In the genomic region with DNA sequence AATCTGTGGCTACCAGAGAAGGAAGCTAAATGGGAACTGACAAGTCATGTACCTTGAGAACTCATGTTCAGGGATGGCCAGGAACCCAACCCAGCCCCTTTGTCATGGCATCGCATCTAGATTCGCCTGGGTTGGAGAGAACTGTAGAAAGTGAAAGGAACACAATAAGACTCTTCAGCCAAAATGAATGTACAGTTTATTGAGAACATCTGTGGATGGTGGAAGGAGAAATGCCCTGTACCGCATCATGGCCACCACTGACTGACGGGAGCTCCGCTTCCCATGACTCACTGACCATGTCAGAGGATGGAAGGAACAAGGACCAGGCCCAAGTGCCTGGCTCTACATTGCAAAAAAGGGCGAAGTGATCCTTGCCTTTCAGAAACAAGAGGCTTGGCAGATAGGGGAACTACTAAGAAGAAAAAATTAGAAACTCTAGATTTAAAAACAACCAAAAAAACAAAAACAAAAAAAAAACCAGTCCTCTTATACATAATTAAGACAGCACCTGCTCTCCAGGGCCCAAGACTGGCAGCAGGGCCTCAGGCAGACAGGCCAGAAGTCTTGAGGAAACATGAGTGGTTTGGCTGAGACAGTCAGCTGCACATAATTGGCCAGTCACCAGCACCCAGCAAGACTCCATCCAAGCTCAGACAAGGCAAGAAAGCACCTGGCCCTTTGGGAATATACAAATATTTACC, we compare ENCODE assay signal across 10 mouse cellular contexts. TPM values are rescaled to one million over a fixed set of nuclear protein-coding genes. Genes with fewer than 3 reads are reported as not detected.
DNase-seq lines count a peak whose midpoint lies in the region; ATAC-seq and TF ChIP-seq lines count a peak whose summit lies in the region.
"Had no signal": no experiment of that assay in that cellular context is flagged by ENCODE, and none has a peak within 500 bp of the region (broad histone marks: within the 10 kb centered on the region; RNA-seq: fewer than 3 reads in every experiment).

No protein-coding gene starts in this region.

- H3ac ChIP-seq in myocyte (ENCODE audit: control insufficient read depth, insufficient read length) = no peak overlapping the region

- H3K79me2 ChIP-seq in myocyte (ENCODE audit: control insufficient read depth, insufficient read depth) = peaks cover 30% of the 10 kb centered on the region

- peak; percentile 16 for DNase-seq in forebrain, embryonic 14.5 days (ENCODE audit: low spot score)
- DNase-seq in lung, postnatal 36 days = peak; percentile 39
- DNase-seq in lung, postnatal 10 days = no peak
- peak; percentile 59 for DNase-seq in brain, adult 2 months (ENCODE audit: low read depth, low spot score)
- DNase-seq in natural killer cell, adult 2 months (ENCODE audit: low spot score in 2 of 2) = no peak
- no peak for DNase-seq in spleen, adult 18-20 months
- DNase-seq: gastrocnemius, postnatal 14 days had no signal

- peaks cover 8% of the 10 kb centered on the region for H3K4me1 ChIP-seq in forebrain, embryonic 14.5 days (ENCODE audit: control insufficient read depth, insufficient read depth, low read length)
- peaks cover 20% of the 10 kb centered on the region for H3K4me1 ChIP-seq in forebrain, embryonic 16.5 days (replicated peaks; ENCODE audit: control insufficient read depth, insufficient read depth, low read length)

- WGBS in forebrain, embryonic 14.5 days = 73% methylated on average over 6 of the region's 6 CpGs
- 70% methylated on average over 6 of the region's 6 CpGs for WGBS in forebrain, embryonic 16.5 days

- peaks cover 62% of the 10 kb centered on the region for H3K36me3 ChIP-seq in forebrain, embryonic 14.5 days (ENCODE audit: control insufficient read depth, insufficient read depth, low read length)
- peaks cover 33% of the 10 kb centered on the region for H3K36me3 ChIP-seq in forebrain, embryonic 16.5 days (ENCODE audit: control insufficient read depth, insufficient read depth)
- peaks cover 55% of the 10 kb centered on the region for H3K36me3 ChIP-seq in myocyte (ENCODE audit: control insufficient read depth, insufficient read depth)

- no peak overlapping the region for H3K4me2 ChIP-seq in forebrain, embryonic 14.5 days (ENCODE audit: low read length)
- no peak overlapping the region for H3K4me2 ChIP-seq in forebrain, embryonic 16.5 days (ENCODE audit: low read length)
- H3K4me2 ChIP-seq in myocyte (ENCODE audit: low read depth) = no peak overlapping the region

- H3K9me3 ChIP-seq in forebrain, embryonic 14.5 days (replicated peaks; ENCODE audit: control insufficient read depth, low read length) = no peaks in the 10 kb centered on the region
- no peaks in the 10 kb centered on the region for H3K9me3 ChIP-seq in forebrain, embryonic 16.5 days (ENCODE audit: control insufficient read depth, low read length)

- no peak overlapping the region for H3K4me3 ChIP-seq in forebrain, embryonic 14.5 days (ENCODE audit: low read depth, low read length)
- H3K4me3 ChIP-seq in forebrain, embryonic 16.5 days (replicated peaks; ENCODE audit: low read length) = no peak overlapping the region
- no peak overlapping the region for H3K4me3 ChIP-seq in myocyte

- H3K9ac ChIP-seq in forebrain, embryonic 14.5 days (ENCODE audit: low read length) = no peak overlapping the region
- no peak overlapping the region for H3K9ac ChIP-seq in forebrain, embryonic 16.5 days (replicated peaks; ENCODE audit: low read depth, low read length)

- peak overlapping the region; percentile 39 for H3K27ac ChIP-seq in forebrain, embryonic 14.5 days (ENCODE audit: low read depth, low read length)
- no peak overlapping the region for H3K27ac ChIP-seq in forebrain, embryonic 16.5 days (ENCODE audit: low read length)

- H3K27me3 ChIP-seq in forebrain, embryonic 14.5 days (replicated peaks; ENCODE audit: control insufficient read depth, insufficient read depth, low read length) = no peaks in the 10 kb centered on the region
- no peaks in the 10 kb centered on the region for H3K27me3 ChIP-seq in forebrain, embryonic 16.5 days (replicated peaks; ENCODE audit: control insufficient read depth, insufficient read depth, low read length)
- no peaks in the 10 kb centered on the region for H3K27me3 ChIP-seq in myocyte (ENCODE audit: control insufficient read depth, insufficient read depth, insufficient read length)

- no peak for ATAC-seq in forebrain, embryonic 14.5 days
- no peak for ATAC-seq in forebrain, embryonic 16.5 days

- peak; percentile 45 for TF ChIP-seq POLR2A in myocyte (IDR thresholded peaks at IDR 0.05; ENCODE audit: insufficient read length, low read depth)

TF ChIP-seq in myocyte, 11 proteins besides CTCF, POLR2A, EP300 and RAD21:
- no peak for TF ChIP-seq SRF (IDR thresholded peaks at IDR 0.05; ENCODE audit: control insufficient read depth, insufficient read length, low read depth)
- TF ChIP-seq MYOG (IDR thresholded peaks at IDR 0.05; ENCODE audit: control insufficient read depth in 1 of 3, insufficient read depth in 1 of 3, insufficient read length in 2 of 3, low read depth in 2 of 3) = peak in 1 of 3 experiments; percentile 40
- peak; percentile 53 for TF ChIP-seq POLR2AphosphoS2 (IDR thresholded peaks at IDR 0.05; ENCODE audit: insufficient read length, low read depth)
- TF ChIP-seq MYOD1 (IDR thresholded peaks at IDR 0.05; ENCODE audit: control insufficient read depth in 1 of 3, insufficient read length in 2 of 3, low read depth in 2 of 3) = peak in 2 of 3 experiments; percentile 41 to 49

RNA-seq across cellular contexts. Expression of a gene that starts 4.9 kb away (rescaled TPM):
- polyA plus RNA-seq in forebrain, embryonic 14.5 days (2014; fragmentation: Nextera tagmentation; extraction: Ambion mirVana) = 76.5 and 100 TPM in 2 replicates
- 76.6 and 87.0 TPM in 2 replicates for polyA plus RNA-seq in forebrain, embryonic 16.5 days (2015; fragmentation: Nextera tagmentation; extraction: Ambion mirVana)
- polyA plus RNA-seq in myocyte (2012; fragmentation: generic; extraction: Trizol) = 1,271 TPM

RNA-seq across cellular contexts. Expression of a gene that starts 16.0 kb away (rescaled TPM):
- 0.38 TPM in 2 replicates for polyA plus RNA-seq in forebrain, embryonic 14.5 days (2014; fragmentation: Nextera tagmentation; extraction: Ambion mirVana)
- 0.25 and 0.57 TPM in 2 replicates for polyA plus RNA-seq in forebrain, embryonic 16.5 days (2015; fragmentation: Nextera tagmentation; extraction: Ambion mirVana)
- 0.55 TPM for polyA plus RNA-seq in myocyte (2012; fragmentation: generic; extraction: Trizol)
- polyA plus RNA-seq: limb, embryonic 11.5 days had no signal

Comparison
In these comparisons a context has a peak if more than half of its experiments do, and no peak if none do; other contexts are left out.
1. DNase-seq: peak in forebrain, embryonic 14.5 days (single experiment), lung, postnatal 36 days (single experiment) and brain, adult 2 months (single experiment); none in lung, postnatal 10 days (single experiment), natural killer cell, adult 2 months (0 of 2) and spleen, adult 18-20 months (0 of 2).
2. RNA of a gene that starts 4.9 kb away (polyA plus RNA-seq): 1,271 TPM in myocyte (single experiment); 76.5 to 100 TPM in forebrain, embryonic 14.5 days and 76.6 to 87.0 TPM in forebrain, embryonic 16.5 days; every median in the first group is over 10 times any median in the second.